Mouse (Mus musculus) neural tube, embryonic 12.5 days (tissue): ENCODE measurements at regions not wholly inside any gene's neighbourhood (a gene's known extent, or its start where the extent isn't known, plus 50 kb on each side); places are given as distances from the start of the nearest gene placed in this dataset.

Source experiments
- ATAC-seq: fragments of 200-750 bp; cut with Nextera tagmentation; 2 replicates; pipeline ENCODE4 v1.8.0; 2017; ENCODE audit warnings: low read depth, mild to moderate bottlenecking, moderate TSS enrichment, moderate library complexity; ENCODE audit not compliant: low FRiP score
- H3K27ac ChIP-seq: fragments of 300-500 bp; sonication (generic); 2 replicates; pipeline ENCODE4 v1.5.1; 2016
- H3K27me3 ChIP-seq: fragments of 300-500 bp; sonication (generic); replicated peaks from 2 replicates; pipeline ENCODE4 v1.6.1; 2016; ENCODE audit warnings: mild to moderate bottlenecking
- H3K36me3 ChIP-seq: fragments of 300-500 bp; sonication (generic); 2 replicates; pipeline ENCODE4 v1.6.1; 2016; ENCODE audit warnings: mild to moderate bottlenecking
- H3K4me1 ChIP-seq: fragments of 300-500 bp; sonication (generic); 2 replicates; pipeline ENCODE4 v1.6.1; 2016
- H3K4me2 ChIP-seq: fragments of 300-500 bp; sonication (generic); replicated peaks from 2 replicates; pipeline ENCODE4 v1.6.1; 2016; ENCODE audit warnings: mild to moderate bottlenecking
- H3K4me3 ChIP-seq: fragments of 300-500 bp; sonication (generic); 2 replicates; pipeline ENCODE4 v1.5.1; 2016
- H3K9ac ChIP-seq: fragments of 300-500 bp; sonication (generic); 2 replicates; pipeline ENCODE4 v1.6.1; 2016; ENCODE audit warnings: mild to moderate bottlenecking
- H3K9me3 ChIP-seq: fragments of 300-500 bp; sonication (generic); 2 replicates; pipeline ENCODE4 v1.6.1; 2016; ENCODE audit warnings: mild to moderate bottlenecking
- WGBS: fragments of 180-500 bp; shearing (Covaris S2); methylation state at CpG from one replicate; pipeline ENCODE4 v1.1.7; 2016; 5-methylcytosine and 5-hydroxymethylcytosine counted together

- no peak for ATAC-seq
Measured at GRCm38 (mm10) chr19:15668624-15669016, 278.5 kb downstream of the Psat1 start.

GRCm38 (mm10) chr19:15667889-15668623 lies 279.1 kb downstream of the Psat1 start:
- Histone ChIP-seq H3K9me3 (no peaks in the 10 kb centered on the region), H3K27me3 (no peaks in the 10 kb centered on the region), H3K4me1 (peaks cover 22% of the 10 kb centered on the region), H3K9ac (no peak overlapping the region), H3K36me3 (no peaks in the 10 kb centered on the region), H3K27ac (peak overlapping the region; percentile 51; the same call in 1 of the 2 replicates), H3K4me2 (peak overlapping the region; percentile 10; the same call in 1 of the 2 replicates), H3K4me3 (no peak overlapping the region)
- WGBS, result 8% methylated on average over 13 of the region's 13 CpGs
- peak; percentile 65 for ATAC-seq

More at GRCm38 (mm10) chr19:15668624-15669016, 278.5 kb downstream of the Psat1 start:
- H3K27ac ChIP-seq, result peak overlapping the region; percentile 51; the same call in 1 of the 2 replicates
- H3K4me3 ChIP-seq, result no peak overlapping the region
- H3K4me1 ChIP-seq, result peaks cover 22% of the 10 kb centered on the region
- H3K27me3 ChIP-seq, result no peaks in the 10 kb centered on the region
- 0 out of 2 replicates have a peak overlapping the region, but pooled peaks have one; percentile 26 for H3K9ac ChIP-seq
- H3K4me2 ChIP-seq, result no peak overlapping the region
- no peaks in the 10 kb centered on the region for H3K36me3 ChIP-seq
- H3K9me3 ChIP-seq, result no peaks in the 10 kb centered on the region

- Histone ChIP-seq H3K27ac (no peak overlapping the region), H3K4me3 (no peak overlapping the region), H3K27me3 (no peaks in the 10 kb centered on the region), H3K4me1 (peaks cover 18% of the 10 kb centered on the region), H3K4me2 (no peak overlapping the region), H3K36me3 (no peaks in the 10 kb centered on the region), H3K9me3 (no peaks in the 10 kb centered on the region), H3K9ac (no peak overlapping the region)
- peak; percentile 69; the same call in 1 of the 2 replicates for ATAC-seq
- 23% methylated on average over 3 of the region's 3 CpGs for WGBS
Measured at GRCm38 (mm10) chr19:15663659-15664255, 283.4 kb downstream of the Psat1 start.

- Histone ChIP-seq H3K4me1 (no peaks in the 10 kb centered on the region), H3K27ac (no peak overlapping the region), H3K4me3 (no peak overlapping the region), H3K27me3 (no peaks in the 10 kb centered on the region), H3K4me2 (no peak overlapping the region), H3K36me3 (no peaks in the 10 kb centered on the region), H3K9me3 (no peaks in the 10 kb centered on the region), H3K9ac (no peak overlapping the region)
- 70% methylated on average over 1 of the region's 1 CpGs for WGBS
- no peak for ATAC-seq
Measured at GRCm38 (mm10) chr19:15658611-15659010, 288.5 kb downstream of the Psat1 start.

GRCm38 (mm10) chr19:15657846-15658245 lies 289.3 kb downstream of the Psat1 start:
- ATAC-seq, result no peak

GRCm38 (mm10) chr19:15649368-15649767 lies 297.8 kb downstream of the Psat1 start:
- WGBS, result 12% methylated on average over 4 of the region's 4 CpGs

More at GRCm38 (mm10) chr19:15657846-15658245, 289.3 kb downstream of the Psat1 start:
- H3K9ac ChIP-seq, result no peak overlapping the region
- 78% methylated on average over 1 of the region's 1 CpGs for WGBS
- no peaks in the 10 kb centered on the region for H3K27me3 ChIP-seq
- no peaks in the 10 kb centered on the region for H3K36me3 ChIP-seq
- H3K9me3 ChIP-seq, result no peaks in the 10 kb centered on the region
- no peak overlapping the region for H3K27ac ChIP-seq
- no peaks in the 10 kb centered on the region for H3K4me1 ChIP-seq
- no peak overlapping the region for H3K4me3 ChIP-seq
- no peak overlapping the region for H3K4me2 ChIP-seq

GRCm38 (mm10) chr19:15647313-15647712 lies 299.8 kb downstream of the Psat1 start:
- Histone ChIP-seq H3K9me3 (no peaks in the 10 kb centered on the region), H3K4me2 (peak overlapping the region; percentile 18; the same call in 1 of the 2 replicates), H3K4me3 (no peak overlapping the region), H3K36me3 (no peaks in the 10 kb centered on the region), H3K4me1 (peaks cover 13% of the 10 kb centered on the region), H3K9ac (no peak overlapping the region), H3K27me3 (no peaks in the 10 kb centered on the region), H3K27ac (no peak overlapping the region)
- peak; percentile 83 for ATAC-seq
- WGBS, result 34% methylated on average over 5 of the region's 5 CpGs

More at GRCm38 (mm10) chr19:15649368-15649767, 297.8 kb downstream of the Psat1 start:
- Histone ChIP-seq H3K4me1 (peaks cover 13% of the 10 kb centered on the region), H3K9ac (no peak overlapping the region), H3K4me3 (no peak overlapping the region), H3K27me3 (no peaks in the 10 kb centered on the region), H3K4me2 (no peak overlapping the region), H3K27ac (no peak overlapping the region), H3K9me3 (no peaks in the 10 kb centered on the region), H3K36me3 (no peaks in the 10 kb centered on the region)
- ATAC-seq, result no peak

GRCm38 (mm10) chr19:15644786-15645185 lies 302.4 kb downstream of the Psat1 start:
- no peak for ATAC-seq
- Histone ChIP-seq H3K4me1 (peaks cover 13% of the 10 kb centered on the region), H3K4me2 (no peak overlapping the region), H3K27me3 (no peaks in the 10 kb centered on the region), H3K4me3 (no peak overlapping the region), H3K27ac (no peak overlapping the region), H3K9me3 (no peaks in the 10 kb centered on the region), H3K36me3 (no peaks in the 10 kb centered on the region), H3K9ac (no peak overlapping the region)
- WGBS, result 60% methylated on average over 4 of the region's 4 CpGs

- Histone ChIP-seq H3K9ac (no peak overlapping the region), H3K4me3 (no peak overlapping the region), H3K36me3 (no peaks in the 10 kb centered on the region), H3K4me2 (no peak overlapping the region), H3K27me3 (no peaks in the 10 kb centered on the region), H3K9me3 (no peaks in the 10 kb centered on the region), H3K27ac (no peak overlapping the region), H3K4me1 (peaks cover 13% of the 10 kb centered on the region)
- WGBS, result 16% methylated on average over 6 of the region's 6 CpGs
- ATAC-seq, result 0 out of 2 replicates have a peak, but pooled peaks have one; percentile 27
Measured at GRCm38 (mm10) chr19:15617233-15617915, 329.8 kb downstream of the Psat1 start.

GRCm38 (mm10) chr19:15614648-15615561 lies 332.2 kb downstream of the Psat1 start:
- Histone ChIP-seq H3K9me3 (no peaks in the 10 kb centered on the region), H3K27ac (no peak overlapping the region), H3K9ac (0 out of 2 replicates have a peak overlapping the region, but pooled peaks have one; percentile 13), H3K4me2 (peak overlapping the region; percentile 43), H3K27me3 (no peaks in the 10 kb centered on the region), H3K4me3 (no peak overlapping the region), H3K36me3 (no peaks in the 10 kb centered on the region), H3K4me1 (peaks cover 20% of the 10 kb centered on the region)
- 14% methylated on average over 19 of the region's 19 CpGs for whole genome bisulfite sequencing
- ATAC-seq, result peak; percentile 70

GRCm38 (mm10) chr19:15611137-15611758 lies 335.9 kb downstream of the Psat1 start:
- Histone ChIP-seq H3K9ac (no peak overlapping the region), H3K27ac (no peak overlapping the region), H3K9me3 (no peaks in the 10 kb centered on the region), H3K36me3 (no peaks in the 10 kb centered on the region), H3K27me3 (no peaks in the 10 kb centered on the region), H3K4me1 (peaks cover 20% of the 10 kb centered on the region), H3K4me2 (peak overlapping the region; percentile 20), H3K4me3 (no peak overlapping the region)
- peak; percentile 46 for ATAC-seq
- WGBS, result 24% methylated on average over 13 of the region's 13 CpGs
